Mouse (Mus musculus) limb, embryonic 11.5 days (tissue): ENCODE results near the gene Meaf6. TPM values are rescaled to one million over a fixed set of nuclear protein-coding genes. Genes with fewer than 3 reads are reported as not detected.

Experiments used
- polyA plus RNA-seq: library from polyadenylated mRNA; unstranded; fragments of >200 nt; fragmentation: Nextera tagmentation; extraction: Ambion mirVana; gene quantifications from 2 replicates; pipeline ENCODE4 v1.2.1, GENCODE M21; 2014

Meaf6 gene
- polyA plus RNA-seq, 1 experiment from 2014 or later, result 97.4 TPM

Other genes starting within 250 kb of the Meaf6 start
- 46.8 and 47.3 TPM in 2 replicates for gene Yrdc, start 234.5 kb upstream of the Meaf6 start, polyA plus RNA-seq
- gene 1110065P20Rik, start 233.9 kb upstream of the Meaf6 start, polyA plus RNA-seq, result 46.6 and 47.5 TPM in 2 replicates
- gene Maneal, start 223.0 kb upstream of the Meaf6 start, polyA plus RNA-seq, result 0.43 and 0.81 TPM in 2 replicates
- 0.10 and 0.17 TPM in 2 replicates for gene Epha10, start 204.2 kb upstream of the Meaf6 start, polyA plus RNA-seq
- 4.9 and 5.1 TPM in 2 replicates for gene 9930104L06Rik, start 148.1 kb upstream of the Meaf6 start, polyA plus RNA-seq
- 210 and 223 TPM in 2 replicates for gene Cdca8, start 145.8 kb upstream of the Meaf6 start, polyA plus RNA-seq
- 3.1 and 5.1 TPM in 2 replicates for gene Rspo1, start 98.7 kb upstream of the Meaf6 start, polyA plus RNA-seq
- 85.8 and 91.5 TPM in 2 replicates for gene Gnl2, start 68.5 kb upstream of the Meaf6 start, polyA plus RNA-seq
- gene Dnali1, start 19.4 kb upstream of the Meaf6 start, polyA plus RNA-seq, result 0.09 TPM in 2 replicates
- 40.4 and 41.6 TPM in 2 replicates for gene Snip1, start 18.5 kb upstream of the Meaf6 start, polyA plus RNA-seq
- 0.63 and 0.82 TPM in 2 replicates for gene Zc3h12a, start 42.7 kb downstream of the Meaf6 start, polyA plus RNA-seq